Mouse (Mus musculus): ENCODE measurements around the gene Pitpnm3. TPM values are rescaled to one million over a fixed set of nuclear protein-coding genes. Genes with fewer than 3 reads are reported as not detected.

The Pitpnm3 gene
- polyA plus RNA-seq, 1 experiment from 2014 or later: 0.60 TPM

GRCm38 (mm10) chr11:72000194-72000593 lies 135.4 kb downstream of the Pitpnm3 start:
- Histone ChIP-seq H3K4me3 (no peak overlapping the region), H3K4me2 (replicated peaks) (no peak overlapping the region), H3K4me1 (0 out of 2 replicates have a peak, but pooled peaks cover 4% of the 10 kb centered on the region), H3K27ac (no peak overlapping the region), H3K27me3 (replicated peaks) (no peaks in the 10 kb centered on the region), H3K9ac (no peak overlapping the region), H3K36me3 (no peaks in the 10 kb centered on the region), H3K9me3 (no peaks in the 10 kb centered on the region)
- no peak for ATAC-seq (ENCODE audit: low FRiP score, low read depth)
- WGBS: 85% methylated on average over 6 of the region's 6 CpGs

Other genes starting within 250 kb of the Pitpnm3 start
- 0.24 and 0.47 TPM in 2 replicates for gene Aipl1, start 98.3 kb downstream of the Pitpnm3 start, polyA plus RNA-seq (2016; fragmentation: Nextera tagmentation; extraction: Ambion mirVana)
- gene Pimreg, start 93.7 kb downstream of the Pitpnm3 start, polyA plus RNA-seq (2016; fragmentation: Nextera tagmentation; extraction: Ambion mirVana): 115 and 116 TPM in 2 replicates
- gene Gm43951, start 71.1 kb upstream of the Pitpnm3 start, polyA plus RNA-seq (2016; fragmentation: Nextera tagmentation; extraction: Ambion mirVana): 0.74 and 1.3 TPM in 2 replicates
- 18.3 and 25.0 TPM in 2 replicates for gene 4933427D14Rik, start 71.7 kb upstream of the Pitpnm3 start, polyA plus RNA-seq (2016; fragmentation: Nextera tagmentation; extraction: Ambion mirVana)
- gene Txndc17, start 71.8 kb upstream of the Pitpnm3 start, polyA plus RNA-seq (2016; fragmentation: Nextera tagmentation; extraction: Ambion mirVana): 160 and 164 TPM in 2 replicates
- gene Med31, start 79.8 kb upstream of the Pitpnm3 start, polyA plus RNA-seq (2016; fragmentation: Nextera tagmentation; extraction: Ambion mirVana): 54.7 and 56.5 TPM in 2 replicates
- 0.35 and 0.42 TPM in 2 replicates for gene Slc13a5, start 131.4 kb upstream of the Pitpnm3 start, polyA plus RNA-seq (2016; fragmentation: Nextera tagmentation; extraction: Ambion mirVana)
- gene Xaf1, start 165.9 kb upstream of the Pitpnm3 start, polyA plus RNA-seq (2016; fragmentation: Nextera tagmentation; extraction: Ambion mirVana): 1.9 and 2.0 TPM in 2 replicates
- gene Fbxo39, start 178.7 kb upstream of the Pitpnm3 start, polyA plus RNA-seq (2016; fragmentation: Nextera tagmentation; extraction: Ambion mirVana): not detected in 2 replicates
- gene Tekt1, start 226.7 kb upstream of the Pitpnm3 start, polyA plus RNA-seq (2016; fragmentation: Nextera tagmentation; extraction: Ambion mirVana): 4.5 and 5.3 TPM in 2 replicates

All from neural tube, embryonic 12.5 days (tissue).